Mouse (Mus musculus): Measurements from ENCODE around the gene Sh3d21. TPM values are rescaled to one million over a fixed set of nuclear protein-coding genes. Genes with fewer than 3 reads are reported as not detected.

Sh3d21 gene
- polyA plus RNA-seq, 1 experiment: 5.5 TPM

DNA sequence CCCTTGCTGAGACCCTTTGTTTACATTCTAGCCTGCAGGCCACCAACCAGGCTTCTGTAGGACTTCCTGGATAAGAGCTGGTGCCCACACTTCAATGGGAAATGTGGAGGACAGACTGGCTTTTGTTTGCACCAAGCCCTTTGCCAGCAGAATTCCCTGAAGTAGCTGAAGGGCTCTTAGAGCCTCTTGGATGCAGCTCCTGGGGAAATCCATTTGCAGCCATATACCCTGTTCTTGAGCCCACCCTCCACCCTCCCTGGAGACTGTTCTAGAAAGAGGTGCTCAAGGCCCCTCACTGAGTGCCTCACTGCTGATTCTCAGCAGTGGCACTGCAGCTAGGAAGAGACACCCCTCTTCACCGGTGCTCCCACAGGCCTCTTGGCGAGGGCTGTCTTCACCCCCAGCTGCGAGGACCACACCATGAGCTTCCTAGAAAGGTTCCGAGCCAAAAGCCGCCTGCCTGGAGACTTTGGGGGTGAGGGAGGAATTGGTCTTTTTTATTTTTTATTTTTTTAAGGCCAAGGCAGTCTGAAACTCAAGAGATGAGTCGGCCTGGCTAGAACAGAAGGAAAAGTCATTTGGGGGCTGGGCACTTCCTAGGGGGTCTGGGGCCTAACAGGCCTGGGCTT, 30.5 kb downstream of the Sh3d21 start:
- H3K27me3 ChIP-seq (replicated peaks; ENCODE audit: control insufficient read depth, insufficient read depth, low read length): no peaks in the 10 kb centered on the region
- H3K36me3 ChIP-seq (ENCODE audit: control insufficient read depth, insufficient read depth, low read length): peaks cover 3% of the 10 kb centered on the region; the same call in 1 of the 2 replicates
- H3K4me3 ChIP-seq (ENCODE audit: insufficient read depth, low read depth, low read length): no peak overlapping the region
- H3K4me1 ChIP-seq (ENCODE audit: control insufficient read depth, insufficient read depth, low read length): no peaks in the 10 kb centered on the region; the same call in 1 of the 2 replicates
- 70% methylated on average over 6 of the region's 6 CpGs for WGBS
- no peak for TF ChIP-seq POLR2A (IDR thresholded peaks at IDR 0.05; ENCODE audit: low read depth, low read length)
- TF ChIP-seq CTCF (conservative IDR thresholded peaks at IDR 0.05; ENCODE audit: insufficient read depth, insufficient read length, low read depth, low read length): no peak
- no peak for DNase-seq
- peak overlapping the region; percentile 70 for H3K27ac ChIP-seq (ENCODE audit: insufficient read depth, low read depth, low read length)

DNA sequence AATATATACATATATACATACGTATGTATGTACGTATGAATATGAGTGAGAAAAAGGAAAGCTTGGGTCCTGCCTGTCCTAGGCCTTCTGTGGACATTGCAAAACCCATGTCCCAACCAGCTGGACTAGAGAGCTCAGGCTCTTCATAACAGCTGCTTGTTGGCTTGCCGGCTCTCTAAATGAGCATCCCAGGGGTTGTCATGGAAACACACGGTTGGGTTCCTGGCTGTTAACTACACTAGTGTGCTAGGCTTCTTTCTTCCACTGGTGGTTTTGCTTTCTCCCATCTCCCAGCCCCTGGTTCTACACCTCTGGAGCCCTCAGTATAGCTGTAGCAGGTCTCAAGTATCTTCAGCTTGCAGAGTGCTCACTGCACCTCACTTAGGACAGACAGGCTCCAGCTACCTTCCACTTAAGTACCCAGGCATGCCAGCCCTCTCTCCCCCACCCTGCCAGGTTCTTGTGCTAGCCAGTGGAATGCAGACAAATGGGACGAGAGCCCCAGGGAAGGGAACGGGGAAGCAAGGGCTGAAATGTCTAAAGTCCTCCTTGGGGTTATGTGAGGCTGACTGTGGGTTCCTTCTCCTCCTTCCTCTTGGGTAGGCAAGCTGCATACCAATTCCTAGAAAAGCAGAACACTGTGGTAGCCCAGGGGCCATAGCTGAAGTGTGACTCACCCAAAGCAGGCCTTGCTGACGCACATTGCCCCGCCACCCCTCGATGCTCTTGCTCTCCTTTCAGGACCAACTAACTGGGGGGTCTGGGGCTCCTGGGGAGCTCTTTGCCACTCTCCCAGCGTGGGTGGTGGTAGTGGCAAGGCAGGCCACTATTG, 31.8 kb downstream of the Sh3d21 start:
- no peak for TF ChIP-seq POLR2A (IDR thresholded peaks at IDR 0.05; ENCODE audit: low read depth, low read length)
- TF ChIP-seq CTCF (conservative IDR thresholded peaks at IDR 0.05; ENCODE audit: insufficient read depth, insufficient read length, low read depth, low read length): no peak
- 40% methylated on average over 10 of the region's 10 CpGs for WGBS
- Histone ChIP-seq H3K27me3 (replicated peaks; ENCODE audit: control insufficient read depth, insufficient read depth, low read length) (no peaks in the 10 kb centered on the region), H3K27ac (ENCODE audit: insufficient read depth, low read depth, low read length) (peak overlapping the region; percentile 70), H3K4me3 (ENCODE audit: insufficient read depth, low read depth, low read length) (no peak overlapping the region), H3K36me3 (ENCODE audit: control insufficient read depth, insufficient read depth, low read length) (peaks cover 1% of the 10 kb centered on the region; the same call in 1 of the 2 replicates), H3K4me1 (ENCODE audit: control insufficient read depth, insufficient read depth, low read length) (no peaks in the 10 kb centered on the region; the same call in 1 of the 2 replicates)
- peak; percentile 79 for DNase-seq

DNA sequence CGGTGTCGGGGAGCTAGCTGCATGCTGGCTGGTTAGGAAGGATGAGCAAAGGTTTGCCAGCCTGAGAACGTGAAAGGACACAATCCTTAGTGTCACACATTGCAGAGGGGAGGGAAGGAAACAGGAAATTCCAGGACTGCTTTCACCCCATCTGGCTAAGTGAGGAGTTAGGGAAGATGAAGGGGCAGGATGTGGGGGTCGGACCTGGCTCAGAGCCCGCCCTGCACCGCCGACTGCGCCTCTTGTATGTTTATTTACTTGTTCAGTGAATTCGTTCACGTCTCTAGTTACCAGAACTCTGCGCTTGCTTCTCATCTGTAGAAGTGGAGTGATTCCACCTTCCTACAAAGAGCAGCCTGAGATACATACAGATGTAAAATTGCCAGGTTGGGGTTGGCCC, 32.8 kb downstream of the Sh3d21 start:
- Histone ChIP-seq H3K27me3 (replicated peaks; ENCODE audit: control insufficient read depth, insufficient read depth, low read length) (no peaks in the 10 kb centered on the region), H3K36me3 (ENCODE audit: control insufficient read depth, insufficient read depth, low read length) (peaks cover 1% of the 10 kb centered on the region; the same call in 1 of the 2 replicates), H3K4me3 (ENCODE audit: insufficient read depth, low read depth, low read length) (no peak overlapping the region), H3K4me1 (ENCODE audit: control insufficient read depth, insufficient read depth, low read length) (no peaks in the 10 kb centered on the region; the same call in 1 of the 2 replicates), H3K27ac (ENCODE audit: insufficient read depth, low read depth, low read length) (peak overlapping the region; percentile 46)
- DNase-seq: peak; percentile 62
- WGBS: 48% methylated on average over 11 of the region's 11 CpGs
- no peak for TF ChIP-seq POLR2A (IDR thresholded peaks at IDR 0.05; ENCODE audit: low read depth, low read length)
- no peak for TF ChIP-seq CTCF (conservative IDR thresholded peaks at IDR 0.05; ENCODE audit: insufficient read depth, insufficient read length, low read depth, low read length)

DNA sequence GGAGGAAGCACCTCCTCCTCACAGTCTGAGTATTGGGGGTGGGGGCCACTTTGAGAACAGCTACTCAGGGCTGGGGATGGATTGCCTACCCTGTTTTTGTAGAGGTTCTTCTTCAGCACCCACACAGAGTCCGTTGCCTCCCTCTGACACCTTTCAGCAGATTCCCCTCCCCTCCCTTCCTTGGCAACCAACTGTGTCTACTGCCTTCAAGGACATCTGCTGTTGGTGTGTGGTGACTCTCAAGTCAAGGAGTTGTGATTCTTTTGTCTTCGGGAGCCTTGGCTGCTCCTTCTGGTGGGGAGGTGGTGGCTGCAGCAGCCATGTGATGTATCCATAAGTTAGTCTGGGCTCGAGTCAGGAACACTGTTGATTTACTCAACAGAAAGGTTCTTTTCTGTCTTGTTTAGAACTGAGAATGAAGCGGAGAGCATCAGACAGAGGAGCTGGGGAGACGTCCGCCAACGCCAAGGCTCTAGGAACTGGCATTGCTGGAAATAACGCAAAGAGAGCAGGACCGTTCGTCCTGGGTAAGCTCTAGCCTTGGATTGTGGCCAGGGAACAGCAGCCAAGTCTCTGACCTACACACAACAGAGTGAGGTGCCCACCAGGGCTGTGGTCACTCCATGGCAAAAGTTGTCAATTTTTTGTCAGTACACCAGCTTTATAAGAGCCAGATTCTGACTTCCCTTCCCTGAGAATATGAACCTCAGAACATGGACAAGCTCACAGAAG, 39.8 kb downstream of the Sh3d21 start:
- no peaks in the 10 kb centered on the region; the same call in 1 of the 2 replicates for H3K36me3 ChIP-seq (ENCODE audit: control insufficient read depth, insufficient read depth, low read length)
- H3K4me3 ChIP-seq (ENCODE audit: insufficient read depth, low read depth, low read length): no peak overlapping the region
- TF ChIP-seq CTCF (conservative IDR thresholded peaks at IDR 0.05; ENCODE audit: insufficient read depth, insufficient read length, low read depth, low read length) (no peak), POLR2A (IDR thresholded peaks at IDR 0.05; ENCODE audit: low read depth, low read length) (no peak)
- H3K4me1 ChIP-seq (ENCODE audit: control insufficient read depth, insufficient read depth, low read length): 0 out of 2 replicates have a peak, but pooled peaks cover 3% of the 10 kb centered on the region
- WGBS: 67% methylated on average over 10 of the region's 10 CpGs
- H3K27me3 ChIP-seq (replicated peaks; ENCODE audit: control insufficient read depth, insufficient read depth, low read length): no peaks in the 10 kb centered on the region
- H3K27ac ChIP-seq (ENCODE audit: insufficient read depth, low read depth, low read length): no peak overlapping the region
- DNase-seq: no peak

DNA sequence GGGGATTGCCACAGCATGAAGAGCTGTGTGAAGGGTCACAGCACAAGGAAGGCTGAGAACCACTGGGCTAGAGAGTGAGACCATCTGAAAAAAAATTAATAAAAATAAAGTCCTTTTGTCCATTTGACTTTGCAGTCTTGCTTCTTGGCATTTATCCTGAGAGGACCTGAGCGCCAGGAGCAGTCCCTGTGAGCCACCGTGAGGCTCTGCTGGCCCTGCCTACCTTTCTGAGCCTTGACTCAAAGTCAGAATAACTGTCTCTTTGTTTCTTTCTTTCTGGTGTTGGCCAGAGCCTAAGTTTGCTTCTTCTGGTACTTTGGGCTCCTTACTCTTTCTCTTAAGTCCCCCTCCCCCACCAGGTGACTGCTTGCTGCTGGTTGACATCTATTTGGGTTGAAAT, 42.8 kb downstream of the Sh3d21 start:
- TF ChIP-seq POLR2A (IDR thresholded peaks at IDR 0.05; ENCODE audit: low read depth, low read length) (no peak), CTCF (conservative IDR thresholded peaks at IDR 0.05; ENCODE audit: insufficient read depth, insufficient read length, low read depth, low read length) (no peak)
- H3K27me3 ChIP-seq (replicated peaks; ENCODE audit: control insufficient read depth, insufficient read depth, low read length): no peaks in the 10 kb centered on the region
- H3K4me3 ChIP-seq (ENCODE audit: insufficient read depth, low read depth, low read length): no peak overlapping the region
- 76% methylated on average over 2 of the region's 2 CpGs for WGBS
- H3K4me1 ChIP-seq (ENCODE audit: control insufficient read depth, insufficient read depth, low read length): peaks cover 10% of the 10 kb centered on the region
- no peak overlapping the region for H3K27ac ChIP-seq (ENCODE audit: insufficient read depth, low read depth, low read length)
- DNase-seq: no peak
- no peaks in the 10 kb centered on the region; the same call in 1 of the 2 replicates for H3K36me3 ChIP-seq (ENCODE audit: control insufficient read depth, insufficient read depth, low read length)

DNA sequence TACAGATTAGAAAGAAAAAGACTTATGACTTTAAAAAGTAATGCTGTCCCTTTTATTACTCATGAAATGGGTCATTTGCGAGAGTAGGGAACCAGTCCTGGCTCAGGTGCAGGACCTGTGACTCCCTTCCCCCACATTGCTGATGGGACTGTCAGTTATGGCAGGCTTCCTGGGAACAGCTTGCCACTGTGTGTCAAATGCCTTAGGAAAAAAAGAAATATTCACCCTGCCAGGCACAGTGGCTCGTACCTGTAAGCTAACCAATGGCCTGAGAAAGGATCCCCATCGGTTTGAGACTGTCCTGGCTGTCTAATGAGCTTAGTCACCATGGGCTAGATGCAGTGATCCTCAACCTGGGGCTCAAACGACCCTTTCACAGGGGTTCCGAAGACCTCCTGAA, 43.2 kb downstream of the Sh3d21 start:
- Histone ChIP-seq H3K36me3 (ENCODE audit: control insufficient read depth, insufficient read depth, low read length) (no peaks in the 10 kb centered on the region; the same call in 1 of the 2 replicates), H3K27me3 (replicated peaks; ENCODE audit: control insufficient read depth, insufficient read depth, low read length) (no peaks in the 10 kb centered on the region), H3K4me1 (ENCODE audit: control insufficient read depth, insufficient read depth, low read length) (peaks cover 14% of the 10 kb centered on the region), H3K4me3 (ENCODE audit: insufficient read depth, low read depth, low read length) (no peak overlapping the region), H3K27ac (ENCODE audit: insufficient read depth, low read depth, low read length) (no peak overlapping the region)
- peak; percentile 54 for DNase-seq
- TF ChIP-seq POLR2A (IDR thresholded peaks at IDR 0.05; ENCODE audit: low read depth, low read length) (no peak), CTCF (conservative IDR thresholded peaks at IDR 0.05; ENCODE audit: insufficient read depth, insufficient read length, low read depth, low read length) (no peak)
- WGBS: 49% methylated on average over 5 of the region's 5 CpGs

Measured in kidney, adult 2 months (tissue).